Mouse (Mus musculus) heart, adult 2 months (tissue): Measurements from ENCODE around the gene 9230112D13Rik. TPM values are rescaled to one million over a fixed set of nuclear protein-coding genes. Genes with fewer than 3 reads are reported as not detected.
A peak's percentile ranks its signal among the peaks of the same experiment; 100 is the strongest.

Experiments used
- DNase-seq, 2 experiments: peaks; one replicate each; pipeline ENCODE4 v3.0.0; 2021
- H3K27ac ChIP-seq: fragments of 200-600 bp; 2 replicates; pipeline ENCODE4 v1.8.1; 2022
- H3K27me3 ChIP-seq: fragments of 200-500 bp; 2 replicates; pipeline ENCODE4 v1.6.1; 2012; ENCODE audit warnings: mild to moderate bottlenecking, low read length, inconsistent platforms, mixed read lengths; ENCODE audit not compliant: control insufficient read depth, insufficient read depth
- H3K36me3 ChIP-seq: fragments of 200-500 bp; 2 replicates; pipeline ENCODE4 v1.6.1; 2012; ENCODE audit warnings: low read length, inconsistent platforms; ENCODE audit not compliant: control insufficient read depth, insufficient read depth
- H3K4me1 ChIP-seq: fragments of 200-500 bp; 2 replicates; pipeline ENCODE4 v1.6.1; 2011; ENCODE audit warnings: low read length; ENCODE audit not compliant: control insufficient read depth, insufficient read depth
- H3K4me3 ChIP-seq: fragments of 200-600 bp; 2 replicates; pipeline ENCODE4 v1.8.1; 2022
- H3K79me2 ChIP-seq: fragments of 200-500 bp; replicated peaks from 2 replicates; pipeline ENCODE4 v1.6.1; 2012; ENCODE audit warnings: mild to moderate bottlenecking, inconsistent platforms, low read length, moderate library complexity, mixed read lengths; ENCODE audit not compliant: control insufficient read depth, insufficient read depth
- H3K9ac ChIP-seq: fragments of 200-500 bp; 2 replicates; pipeline ENCODE4 v1.6.1; 2012; ENCODE audit warnings: low read depth, mild to moderate bottlenecking, control low read depth, inconsistent platforms, low read length, mixed read lengths
- CTCF ChIP-seq: fragments of 200-600 bp; IDR thresholded peaks from 2 replicates; pipeline ENCODE4 v1.8.1; 2022; ENCODE audit warnings: antibody characterized with exemption, mild to moderate bottlenecking, moderate library complexity
- EP300 ChIP-seq: fragments of 200-500 bp; IDR thresholded peaks from 2 replicates; pipeline ENCODE4 v1.6.1; 2011; ENCODE audit warnings: low read depth, low read length, control low read depth; ENCODE audit not compliant: insufficient read depth
- POLR2A ChIP-seq: fragments of 200-500 bp; IDR thresholded peaks from 2 replicates; pipeline ENCODE4 v1.6.1; 2011; ENCODE audit warnings: mild to moderate bottlenecking, low read depth, low read length, control low read depth; ENCODE audit not compliant: insufficient read depth
- WGBS: fragments of 180-500 bp; shearing (Covaris S2); methylation state at CpG from one replicate; pipeline ENCODE4 v1.1.7; 2018; 5-methylcytosine and 5-hydroxymethylcytosine counted together
- intact Hi-C: fragments of 180-260 bp; cut with DNase I; formaldehyde crosslinking; loops from one replicate; pipeline ENCODE4 v1.15.1; 2025
- polyA plus RNA-seq: library from polyadenylated mRNA; depleted of rRNA; stranded (reverse); fragments of >200 nt; gene quantifications from 2 replicates; pipeline ENCODE4 v1.2.3, GENCODE M21; 2012; rRNA removed
- total RNA-seq, 2 experiments: library from RNA; stranded (reverse); gene quantifications; 2 replicates each; pipeline ENCODE4 v1.2.3; 2021

The 9230112D13Rik gene
- total and polyA plus RNA-seq, 3 experiments, result not detected

DNA sequence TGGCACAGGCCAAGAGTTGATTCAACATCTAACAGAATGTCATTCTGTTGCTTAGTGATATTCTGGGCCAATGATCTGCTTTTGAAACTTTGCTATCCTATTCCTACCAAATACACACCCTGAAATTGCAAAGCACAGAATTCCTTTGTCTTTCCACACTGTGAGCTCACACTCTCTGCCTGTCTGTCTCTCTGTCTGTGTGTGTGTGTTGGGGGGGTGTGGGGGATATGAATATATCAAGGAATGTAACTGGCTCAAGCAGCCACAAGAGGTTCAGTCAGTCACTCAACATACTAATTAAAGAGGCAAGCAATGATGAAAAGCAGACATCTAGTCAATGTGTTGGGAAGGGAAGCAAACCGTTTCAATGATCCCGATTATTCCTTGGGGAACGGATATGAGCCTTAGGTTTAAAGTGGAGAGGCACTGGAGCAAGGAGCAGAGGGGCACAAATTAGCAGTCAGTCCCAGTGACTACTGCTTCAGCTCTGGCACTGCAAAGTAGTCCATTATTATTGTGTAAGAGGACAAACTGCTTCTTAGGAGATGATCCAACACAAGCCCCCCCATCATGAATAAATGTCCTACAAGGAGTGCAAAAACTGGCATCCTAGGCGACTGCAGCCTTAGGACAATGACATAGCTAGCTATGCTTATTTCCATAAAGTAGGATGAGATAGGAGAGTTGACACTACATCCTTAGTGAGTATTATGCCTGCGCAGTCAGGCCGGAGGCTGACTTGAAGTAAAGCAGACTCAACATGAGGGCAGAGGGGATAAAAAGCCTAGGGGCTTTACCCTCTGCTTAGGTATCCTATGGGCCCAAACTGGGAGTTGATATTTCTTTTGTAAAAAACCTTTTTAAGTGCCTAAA is 38.9 kb downstream of the 9230112D13Rik start:
- H3K27me3 ChIP-seq, result no peaks in the 10 kb centered on the region
- H3K79me2 ChIP-seq, result peaks cover 2% of the 10 kb centered on the region; the same call in 1 of the 2 replicates
- TF ChIP-seq EP300 (no peak), CTCF (no peak), POLR2A (no peak)
- H3K36me3 ChIP-seq, result peaks cover 26% of the 10 kb centered on the region
- intact Hi-C loops, result no loop called here
- no peak overlapping the region for H3K4me3 ChIP-seq
- H3K4me1 ChIP-seq, result peaks cover 14% of the 10 kb centered on the region
- no peak overlapping the region; the same call in 1 of the 2 replicates for H3K27ac ChIP-seq
- 0 out of 2 replicates have a peak overlapping the region, but pooled peaks have one; percentile 30 for H3K9ac ChIP-seq
- no peak for DNase-seq
- 40% methylated on average over 6 of the region's 6 CpGs for WGBS

DNA sequence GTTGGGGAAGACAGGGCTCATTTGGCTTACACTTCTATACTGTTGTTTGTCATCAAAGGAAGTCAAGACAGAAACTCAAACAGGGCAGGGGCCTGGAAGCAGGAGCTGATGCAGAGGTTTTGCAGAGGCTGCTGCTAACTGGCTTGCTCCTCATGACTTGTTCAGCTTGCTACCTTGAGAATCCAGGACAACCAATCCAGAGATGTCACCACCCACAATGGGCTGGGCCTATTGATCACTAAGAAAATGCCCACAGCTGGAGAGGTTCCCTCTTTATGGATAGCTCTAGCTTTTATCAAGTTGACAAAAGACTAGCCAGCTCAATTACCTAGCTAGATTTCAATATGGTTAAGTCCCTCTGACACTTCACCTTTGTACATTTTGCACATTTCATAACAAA is 51.0 kb downstream of the 9230112D13Rik start:
- H3K4me1 ChIP-seq, result peaks cover 10% of the 10 kb centered on the region
- H3K36me3 ChIP-seq, result peaks cover 16% of the 10 kb centered on the region
- intact Hi-C loops, result no loop called here
- H3K79me2 ChIP-seq, result peaks cover 8% of the 10 kb centered on the region; the same call in 1 of the 2 replicates
- no peak overlapping the region for H3K9ac ChIP-seq
- no peak overlapping the region for H3K27ac ChIP-seq
- no peaks in the 10 kb centered on the region for H3K27me3 ChIP-seq
- no peak overlapping the region for H3K4me3 ChIP-seq
- DNase-seq, result no peak
- TF ChIP-seq EP300, result no peak
- no peak for TF ChIP-seq CTCF

DNA sequence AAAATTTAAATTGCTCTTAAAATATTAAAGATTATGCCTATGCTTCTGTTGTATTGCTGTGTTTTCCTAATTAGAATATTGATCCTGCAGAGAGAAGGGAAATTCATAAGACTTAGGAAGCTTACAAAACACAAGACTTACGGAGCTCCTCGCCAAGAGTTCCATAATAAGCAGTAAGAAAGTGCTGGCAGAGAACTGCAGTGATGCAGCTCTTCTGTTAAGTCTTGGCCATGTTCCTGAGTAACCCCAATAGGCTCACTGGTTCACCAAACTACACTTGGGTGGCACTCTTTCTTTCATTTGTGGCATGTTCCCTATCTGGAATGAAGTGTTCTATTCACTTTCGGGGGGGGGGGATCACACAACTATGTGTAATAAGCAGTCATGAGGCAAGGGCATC is 56.3 kb downstream of the 9230112D13Rik start:
- Histone ChIP-seq H3K79me2 (peaks cover 6% of the 10 kb centered on the region; the same call in 1 of the 2 replicates), H3K4me1 (peaks cover 6% of the 10 kb centered on the region), H3K9ac (no peak overlapping the region), H3K27me3 (no peaks in the 10 kb centered on the region), H3K4me3 (no peak overlapping the region), H3K36me3 (peaks cover 14% of the 10 kb centered on the region), H3K27ac (no peak overlapping the region)
- intact Hi-C loops, result no loop called here
- DNase-seq, result no peak
- WGBS, result 37% methylated on average over 3 of the region's 3 CpGs
- TF ChIP-seq CTCF (no peak), EP300 (no peak), POLR2A (no peak)

Other genes starting within 250 kb of the 9230112D13Rik start
- 1 to 10 TPM; 7.8 to 9.9 TPM for gene Shld2, start 212.3 kb downstream of the 9230112D13Rik start, total RNA-seq
- gene Shld2, start 212.3 kb downstream of the 9230112D13Rik start, polyA plus RNA-seq, result 2.4 and 3.5 TPM in 2 replicates
- 100 to 1,000 TPM; 127 to 148 TPM for gene Glud1, start 212.1 kb downstream of the 9230112D13Rik start, total RNA-seq
- gene Glud1, start 212.1 kb downstream of the 9230112D13Rik start, polyA plus RNA-seq, result 52.1 and 73.2 TPM in 2 replicates
- gene Fam25c, start 167.4 kb downstream of the 9230112D13Rik start, total RNA-seq, result not detected
- gene Fam25c, start 167.4 kb downstream of the 9230112D13Rik start, polyA plus RNA-seq, result not detected in 2 replicates
- gene Sncg, start 148.0 kb downstream of the 9230112D13Rik start, total RNA-seq, result 10 to 100 TPM; 11.5 to 12.9 TPM
- gene Sncg, start 148.0 kb downstream of the 9230112D13Rik start, polyA plus RNA-seq, result 14.2 and 15.2 TPM in 2 replicates
- gene Mmrn2, start 147.3 kb downstream of the 9230112D13Rik start, total RNA-seq, result 10 to 100 TPM; 30.4 to 44.1 TPM
- 17.6 and 29.4 TPM in 2 replicates for gene Mmrn2, start 147.3 kb downstream of the 9230112D13Rik start, polyA plus RNA-seq
- 10 to 100 TPM; 58.4 to 62.5 TPM for gene Bmpr1a, start 19.5 kb downstream of the 9230112D13Rik start, total RNA-seq
- gene Bmpr1a, start 19.5 kb downstream of the 9230112D13Rik start, polyA plus RNA-seq, result 13.8 and 38.2 TPM in 2 replicates
- gene Ldb3, start 65.9 kb upstream of the 9230112D13Rik start, total RNA-seq, result 1,000 to 10,000 TPM in 1 of 2 experiments, 100 to 1,000 TPM in 1; 940 to 1,084 TPM
- 1,077 and 1,138 TPM in 2 replicates for gene Ldb3, start 65.9 kb upstream of the 9230112D13Rik start, polyA plus RNA-seq
- gene Opn4, start 77.3 kb upstream of the 9230112D13Rik start, total RNA-seq, result 1 to 10 TPM; 2.4 to 2.6 TPM
- 7.9 and 9.2 TPM in 2 replicates for gene Opn4, start 77.3 kb upstream of the 9230112D13Rik start, polyA plus RNA-seq
- gene Wapl, start 151.1 kb upstream of the 9230112D13Rik start, total RNA-seq, result 10 to 100 TPM; 35.5 to 40.6 TPM
- gene Wapl, start 151.1 kb upstream of the 9230112D13Rik start, polyA plus RNA-seq, result 6.6 and 15.2 TPM in 2 replicates